Mouse (Mus musculus): ENCODE data around the gene Ifit2.
"Not testable (repeated sequence)": the region's sequence is repeated elsewhere in the genome, so short reads cannot be mapped to it uniquely, and the experiment has no call there.

- not testable (repeated sequence) for TF ChIP-seq POLR2A (IDR thresholded peaks at IDR 0.05; ENCODE audit: control insufficient read depth, low read depth, low read length); CTCF (IDR thresholded peaks at IDR 0.05; ENCODE audit: control insufficient read depth, insufficient read depth, insufficient replicate concordance, low read depth, low read length)
Observed at GRCm38 (mm10) chr19:34594523-34594922, 44.0 kb downstream of the Ifit2 start.
